Mouse (Mus musculus) gastrocnemius, postnatal 36 days (tissue): ENCODE data around the gene Traf2. TPM values are rescaled to one million over a fixed set of nuclear protein-coding genes. Genes with fewer than 3 reads are reported as not detected.

Experiments
- DNase-seq, 2 experiments: peaks; one replicate each; pipeline ENCODE4 v3.0.0; 2022
- intact Hi-C: fragments of 180-260 bp; cut with DNase I; formaldehyde crosslinking; loops from one replicate; pipeline ENCODE4 v1.15.1; 2025
- total RNA-seq, 2 experiments: library from RNA; stranded (reverse); gene quantifications; 2 replicates each; pipeline ENCODE4 v1.2.3; 2021

Traf2 gene
- total RNA-seq, 2 experiments from 2014 or later: 9.8 to 11.5 TPM

DNA sequence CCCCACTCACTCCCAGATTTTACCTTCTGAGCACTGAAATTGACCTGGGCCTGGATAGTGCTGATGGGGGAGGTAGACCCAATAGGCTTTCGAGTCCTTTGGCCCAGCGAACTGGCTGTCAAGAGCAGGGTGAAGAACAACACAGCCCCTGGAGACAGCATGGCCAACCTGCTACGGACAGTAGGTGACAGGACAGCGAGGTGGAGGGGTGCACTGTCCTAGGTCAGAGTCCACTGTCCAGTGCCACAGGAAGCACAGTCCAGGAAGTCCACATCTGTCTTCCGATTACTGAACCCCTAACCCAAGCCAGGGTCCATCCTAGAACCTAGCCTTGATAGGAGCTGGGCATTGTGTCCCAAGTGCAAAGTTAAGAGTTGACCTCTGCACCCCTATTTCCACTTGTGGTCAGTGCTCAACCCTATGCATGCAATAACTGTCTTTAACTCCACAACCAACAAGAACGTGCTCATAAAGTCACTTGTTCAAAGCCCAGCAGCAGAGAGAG, 46.6 kb downstream of the Traf2 start:
- intact Hi-C loops: no loop called here

GRCm38 (mm10) chr2:25498622-25499478, 47.9 kb downstream of the Traf2 start:
- no peak for DNase-seq
- intact Hi-C loops: no loop called here

More for the DNA sequence above, 46.6 kb downstream of the Traf2 start:
- DNase-seq: no peak

DNA sequence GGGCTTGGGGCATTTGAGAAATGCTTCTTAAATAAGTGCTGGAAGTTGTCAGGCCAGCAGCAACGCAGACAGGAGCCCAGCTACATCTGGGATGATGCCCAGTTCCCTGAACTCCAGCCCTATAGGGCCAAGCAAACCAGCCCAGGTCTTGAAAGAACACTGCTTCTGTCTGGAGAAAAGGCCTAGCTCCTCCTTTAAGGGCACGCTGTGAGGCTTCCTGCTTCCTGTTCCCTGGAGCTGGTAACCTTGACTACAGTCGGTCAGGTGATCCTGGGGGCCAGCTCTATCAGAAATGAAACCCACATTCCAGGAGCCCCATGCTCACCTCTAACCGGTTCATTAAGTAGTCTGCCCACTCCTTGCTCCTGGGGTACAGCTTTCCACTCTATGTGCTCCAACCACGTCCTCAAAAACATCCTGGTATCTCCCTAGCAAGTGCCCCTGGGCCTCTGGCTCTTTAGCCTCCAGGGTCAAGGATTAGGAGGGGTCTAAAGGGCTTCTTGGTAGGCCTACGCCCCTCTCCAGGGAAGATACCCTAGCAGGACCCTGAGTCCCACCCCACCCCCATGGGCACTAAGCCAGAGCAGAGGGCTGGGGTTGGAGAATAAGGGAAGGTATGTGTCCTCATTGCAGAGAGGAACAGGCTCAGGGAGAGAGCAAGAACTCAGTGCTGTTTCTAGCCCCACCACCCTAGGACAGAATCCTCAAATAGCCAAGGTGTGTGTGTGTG, 48.7 kb downstream of the Traf2 start:
- intact Hi-C loops: no loop called here
- DNase-seq: no peak

DNA sequence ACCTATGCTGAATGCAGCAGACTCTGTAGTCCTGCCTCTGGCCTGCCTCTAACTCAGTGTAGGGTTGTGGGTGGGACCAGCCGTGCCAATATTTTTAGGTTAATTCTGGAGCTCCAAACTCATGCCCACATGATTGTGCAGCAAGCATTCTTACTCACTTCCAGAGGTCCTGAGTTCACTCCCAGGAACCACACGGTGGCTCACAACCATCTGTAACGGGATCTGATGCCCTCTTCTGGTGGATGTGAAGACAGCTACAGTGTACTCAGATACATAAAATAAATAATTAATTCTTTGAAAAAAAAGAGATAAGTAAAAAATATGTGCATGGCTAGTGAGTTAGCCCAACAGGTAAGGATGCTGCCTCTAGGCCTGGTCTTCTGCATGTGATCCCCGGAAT, 50.3 kb downstream of the Traf2 start:
- intact Hi-C loops: no loop called here
- no peak for DNase-seq

GRCm38 (mm10) chr2:25493476-25493961, 53.2 kb downstream of the Traf2 start, which contains the start of gene Lcn12:
Gene Lcn12 (minus strand): TSS chr2:25493911.
- intact Hi-C loops: no loop called here
- no peak for DNase-seq

DNA sequence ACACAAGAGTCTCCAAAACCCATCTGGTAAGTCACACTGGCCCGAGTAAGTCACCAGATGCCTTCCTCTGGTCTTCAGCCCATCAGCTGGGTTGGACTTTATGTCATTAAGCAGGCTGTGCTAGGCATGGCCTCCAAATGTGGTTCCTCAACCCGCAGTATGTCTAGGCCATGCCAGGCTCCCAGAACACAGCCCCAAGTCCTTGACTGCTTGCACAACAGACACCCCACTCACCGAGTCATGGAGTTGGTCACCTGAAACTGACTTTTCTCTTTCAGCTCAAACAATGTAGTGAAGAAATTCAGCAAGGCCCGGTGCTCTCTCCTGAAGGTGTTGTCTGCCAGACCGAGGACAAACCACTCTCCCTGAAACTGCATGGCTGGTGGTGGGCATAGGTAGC, 53.8 kb downstream of the Traf2 start:
- intact Hi-C loops: no loop called here

GRCm38 (mm10) chr2:25488671-25489068, 58.1 kb downstream of the Traf2 start:
- intact Hi-C loops: no loop called here
- DNase-seq: no peak

More for the DNA sequence above, 53.8 kb downstream of the Traf2 start:
- no peak for DNase-seq

- no peak for DNase-seq
- intact Hi-C loops: no loop called here
Measured at GRCm38 (mm10) chr2:25487965-25488670, 58.6 kb downstream of the Traf2 start.

DNA sequence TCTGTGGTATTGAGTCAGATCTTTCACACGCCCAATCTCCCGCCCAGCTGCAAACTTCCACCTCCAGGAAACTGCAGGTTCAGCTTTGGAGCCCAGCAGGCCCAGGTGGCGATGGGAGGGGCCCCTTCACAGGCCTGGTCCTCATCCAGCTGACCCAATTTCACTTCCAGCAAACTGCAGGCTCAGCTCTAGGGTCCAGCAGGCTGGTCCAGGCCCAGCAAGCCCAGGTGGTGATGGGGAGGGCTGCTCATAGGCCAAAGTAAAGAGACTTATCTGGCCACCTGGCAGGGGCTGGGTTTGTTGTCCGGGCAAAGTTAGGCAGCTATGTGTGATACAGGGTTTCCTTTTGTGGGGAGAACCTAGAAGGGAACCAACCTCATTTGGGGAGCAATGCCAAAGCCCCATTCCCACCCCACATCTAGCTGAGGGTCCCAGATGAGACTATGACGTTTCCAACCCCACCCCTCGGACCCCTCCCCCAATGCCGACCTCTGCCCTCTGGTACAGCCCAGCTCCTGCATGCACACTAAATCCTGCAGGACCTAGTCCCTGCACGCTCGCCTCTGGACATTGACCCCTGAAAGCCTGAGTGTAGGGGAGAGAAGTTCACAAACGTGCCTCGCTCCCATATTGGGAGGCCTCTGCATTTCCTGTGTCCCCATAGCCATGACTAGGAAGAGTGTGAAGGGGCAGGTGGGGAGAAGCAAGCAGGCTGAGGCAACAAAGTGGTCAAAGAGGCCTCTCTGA, 61.7 kb downstream of the Traf2 start:
- no peak for DNase-seq
- intact Hi-C loops: no loop called here

GRCm38 (mm10) chr2:25482969-25483368, 63.8 kb downstream of the Traf2 start:
- intact Hi-C loops: loop anchor here (2.0 kb wide), 1 partner anchor 62 kb away; no protein-coding TSS in a partner anchor
- DNase-seq: no peak

- DNase-seq: no peak
- intact Hi-C loops: no loop called here
Measured at GRCm38 (mm10) chr2:25480541-25480940, 66.2 kb downstream of the Traf2 start.

DNA sequence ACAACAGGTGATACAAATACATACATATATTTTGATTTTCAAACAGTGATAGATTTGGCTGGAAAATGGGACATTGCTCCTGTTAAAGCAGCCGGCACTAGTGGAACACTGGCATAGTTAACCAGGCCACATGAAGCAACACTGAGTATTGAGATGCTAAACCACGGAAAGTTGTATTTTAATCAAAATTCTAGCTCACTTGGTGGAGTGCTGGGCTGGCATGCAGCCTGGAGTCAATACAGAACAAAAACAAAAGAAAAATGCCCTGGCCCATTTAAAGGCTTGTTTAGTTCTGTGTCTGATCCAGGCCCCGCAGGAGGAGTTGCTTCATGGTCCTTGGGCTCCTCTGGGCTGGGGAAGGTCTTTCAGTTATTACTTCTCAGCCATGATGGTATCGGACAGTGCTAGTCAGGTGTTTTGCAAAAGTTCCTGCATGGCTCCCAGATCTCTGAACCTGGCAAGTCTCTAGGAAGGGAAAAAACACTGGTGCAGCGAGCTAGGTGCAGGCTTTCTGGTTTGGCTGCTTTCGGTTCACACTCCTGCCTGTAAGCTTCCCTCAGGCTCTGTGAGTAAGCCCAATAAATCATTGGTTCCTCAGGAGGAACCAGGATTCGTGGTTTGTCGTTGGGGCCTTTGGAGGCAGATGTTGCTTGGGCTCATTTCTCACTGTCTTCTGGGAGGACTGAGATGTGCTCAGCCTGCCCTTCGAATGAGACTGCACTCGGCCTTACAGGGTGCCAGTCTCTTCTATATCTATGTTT, 67.0 kb downstream of the Traf2 start:
- intact Hi-C loops: no loop called here
- DNase-seq: no peak

GRCm38 (mm10) chr2:25477967-25478675, 68.6 kb downstream of the Traf2 start:
- peak; percentile 27 to 46 for DNase-seq
- intact Hi-C loops: no loop called here

- intact Hi-C loops: no loop called here
- no peak for DNase-seq
Measured at GRCm38 (mm10) chr2:25477541-25477940, 69.2 kb downstream of the Traf2 start.

- DNase-seq: no peak
- intact Hi-C loops: no loop called here
Measured at GRCm38 (mm10) chr2:25472550-25472949, 74.2 kb downstream of the Traf2 start.

GRCm38 (mm10) chr2:25469969-25470368, 76.8 kb downstream of the Traf2 start, which contains the start of gene Ptgds:
Gene Ptgds (minus strand): TSS chr2:25470046.
- DNase-seq: no peak
- intact Hi-C loops: no loop called here

GRCm38 (mm10) chr2:25468962-25469915, 77.5 kb downstream of the Traf2 start:
- no peak for DNase-seq
- intact Hi-C loops: no loop called here
